Mouse (Mus musculus): ENCODE measurements around the gene Haus3. TPM values are rescaled to one million over a fixed set of nuclear protein-coding genes. Genes with fewer than 3 reads are reported as not detected.

Gene Haus3
- polyA plus RNA-seq, 1 experiment from 2014 or later = 25.7 TPM

Other genes with a start within 250 kb of the Haus3 start
- gene Nelfa, start 233.1 kb downstream of the Haus3 start, polyA plus RNA-seq (2015; fragmentation: Nextera tagmentation; extraction: Ambion mirVana) = 44.1 and 48.8 TPM in 2 replicates
- 44.5 and 54.0 TPM in 2 replicates for gene Gm1673, start 186.1 kb downstream of the Haus3 start, polyA plus RNA-seq (2015; fragmentation: Nextera tagmentation; extraction: Ambion mirVana)
- gene Nat8l, start 173.5 kb downstream of the Haus3 start, polyA plus RNA-seq (2015; fragmentation: Nextera tagmentation; extraction: Ambion mirVana) = 0.17 and 0.22 TPM in 2 replicates
- 0.23 and 0.24 TPM in 2 replicates for gene Poln, start 79 bp downstream of the Haus3 start, polyA plus RNA-seq (2015; fragmentation: Nextera tagmentation; extraction: Ambion mirVana)
- 20.2 TPM in 2 replicates for gene Mxd4, start 18.2 kb upstream of the Haus3 start, polyA plus RNA-seq (2015; fragmentation: Nextera tagmentation; extraction: Ambion mirVana)
- gene Zfyve28, start 118.9 kb upstream of the Haus3 start, polyA plus RNA-seq (2015; fragmentation: Nextera tagmentation; extraction: Ambion mirVana) = 0.28 and 0.42 TPM in 2 replicates
- gene Cfap99, start 119.1 kb upstream of the Haus3 start, polyA plus RNA-seq (2015; fragmentation: Nextera tagmentation; extraction: Ambion mirVana) = not detected in 2 replicates
- gene Rnf4, start 166.8 kb upstream of the Haus3 start, polyA plus RNA-seq (2015; fragmentation: Nextera tagmentation; extraction: Ambion mirVana) = 133 and 143 TPM in 2 replicates
- 6.7 TPM in 2 replicates for gene Fam193a, start 200.4 kb upstream of the Haus3 start, polyA plus RNA-seq (2015; fragmentation: Nextera tagmentation; extraction: Ambion mirVana)